Mouse (Mus musculus): Measurements from ENCODE around the gene Plaa. TPM values are rescaled to one million over a fixed set of nuclear protein-coding genes. Genes with fewer than 3 reads are reported as not detected.
"Not testable (repeated sequence)": the region's sequence is repeated elsewhere in the genome, so short reads cannot be mapped to it uniquely, and the experiment has no call there.

Gene Plaa
- total RNA-seq (2015; ENCODE audit: low replicate concordance): 14.3 and 18.7 TPM in 2 replicates
- 13.2 and 16.9 TPM in 2 replicates for total RNA-seq (2017; ENCODE audit: low replicate concordance)

- ATAC-seq (replicated peaks; ENCODE audit: low FRiP score, poor library complexity, severe bottlenecking): peak; percentile 95
Observed at GRCm38 (mm10) chr4:94603031-94603629, at the start of gene Plaa. Gene Plaa (minus strand): TSS chr4:94603244.

- not testable (repeated sequence) for ATAC-seq (replicated peaks; ENCODE audit: low FRiP score, poor library complexity, severe bottlenecking)
Observed at GRCm38 (mm10) chr4:94650426-94651175, 47.6 kb upstream of the Plaa start.

GRCm38 (mm10) chr4:94649920-94650319 lies 46.9 kb upstream of the Plaa start, which contains the start of gene Lrrc19:
Gene Lrrc19 (minus strand): TSS chr4:94650144.
- ATAC-seq (replicated peaks; ENCODE audit: low FRiP score, poor library complexity, severe bottlenecking): no peak

GRCm38 (mm10) chr4:94643141-94643540 lies 40.1 kb upstream of the Plaa start:
- ATAC-seq (replicated peaks; ENCODE audit: low FRiP score, poor library complexity, severe bottlenecking): no peak

- no peak for ATAC-seq (replicated peaks; ENCODE audit: low FRiP score, poor library complexity, severe bottlenecking)
Observed at GRCm38 (mm10) chr4:94620077-94620476, 17.0 kb upstream of the Plaa start.

- ATAC-seq (replicated peaks; ENCODE audit: low FRiP score, poor library complexity, severe bottlenecking): peak; percentile 51
Observed at GRCm38 (mm10) chr4:94614627-94615006, 11.6 kb upstream of the Plaa start.

- ATAC-seq (replicated peaks; ENCODE audit: low FRiP score, poor library complexity, severe bottlenecking): peak; percentile 96
Observed at GRCm38 (mm10) chr4:94613972-94614626, 11.1 kb upstream of the Plaa start, which contains the start of gene Ift74. Gene Ift74 (plus strand): TSS chr4:94614491.

- ATAC-seq (replicated peaks; ENCODE audit: low FRiP score, poor library complexity, severe bottlenecking): no peak
Observed at GRCm38 (mm10) chr4:94610339-94610738, 7.3 kb upstream of the Plaa start.

GRCm38 (mm10) chr4:94605591-94605990 lies 2.5 kb upstream of the Plaa start:
- ATAC-seq (replicated peaks; ENCODE audit: low FRiP score, poor library complexity, severe bottlenecking): no peak

GRCm38 (mm10) chr4:94604452-94605019 lies 1.5 kb upstream of the Plaa start:
- no peak for ATAC-seq (replicated peaks; ENCODE audit: low FRiP score, poor library complexity, severe bottlenecking)

- ATAC-seq (replicated peaks; ENCODE audit: low FRiP score, poor library complexity, severe bottlenecking): peak; percentile 48
Observed at GRCm38 (mm10) chr4:94602496-94603030, 481 bp downstream of the Plaa start.

GRCm38 (mm10) chr4:94601395-94601794 lies 1.6 kb downstream of the Plaa start:
- no peak for ATAC-seq (replicated peaks; ENCODE audit: low FRiP score, poor library complexity, severe bottlenecking)

GRCm38 (mm10) chr4:94592709-94593108 lies 10.3 kb downstream of the Plaa start:
- ATAC-seq (replicated peaks; ENCODE audit: low FRiP score, poor library complexity, severe bottlenecking): no peak

- no peak for ATAC-seq (replicated peaks; ENCODE audit: low FRiP score, poor library complexity, severe bottlenecking)
Observed at GRCm38 (mm10) chr4:94591765-94592381, 11.2 kb downstream of the Plaa start.

- no peak for ATAC-seq (replicated peaks; ENCODE audit: low FRiP score, poor library complexity, severe bottlenecking)
Observed at GRCm38 (mm10) chr4:94572677-94573076, 30.4 kb downstream of the Plaa start.

GRCm38 (mm10) chr4:94564297-94564696 lies 38.7 kb downstream of the Plaa start:
- ATAC-seq (replicated peaks; ENCODE audit: low FRiP score, poor library complexity, severe bottlenecking): no peak

- ATAC-seq (replicated peaks; ENCODE audit: low FRiP score, poor library complexity, severe bottlenecking): no peak
Observed at GRCm38 (mm10) chr4:94561954-94562648, 40.9 kb downstream of the Plaa start.

- no peak for ATAC-seq (replicated peaks; ENCODE audit: low FRiP score, poor library complexity, severe bottlenecking)
Observed at GRCm38 (mm10) chr4:94560316-94560715, 42.7 kb downstream of the Plaa start.

- no peak for ATAC-seq (replicated peaks; ENCODE audit: low FRiP score, poor library complexity, severe bottlenecking)
Observed at GRCm38 (mm10) chr4:94559266-94559665, 43.8 kb downstream of the Plaa start.

Data from erythroid progenitor cell, adult 5-6 weeks (primary cell).